Mouse (Mus musculus) limb, embryonic 13.5 days (tissue): ENCODE results near the gene Olfr970. TPM values are rescaled to one million over a fixed set of nuclear protein-coding genes. Genes with fewer than 3 reads are reported as not detected.
"Not testable (repeated sequence)": the region's sequence is repeated elsewhere in the genome, so short reads cannot be mapped to it uniquely, and the experiment has no call there.

Experiments
- ATAC-seq: fragments of 200-750 bp; cut with Nextera tagmentation; 2 replicates; pipeline ENCODE4 v1.8.0; 2017; ENCODE audit warnings: low read depth, moderate number of reproducible peaks, moderate TSS enrichment; ENCODE audit not compliant: low FRiP score
- H3K27ac ChIP-seq: fragments of 300-500 bp; sonication (generic); 2 replicates; pipeline ENCODE4 v1.5.1; 2015; ENCODE audit warnings: inconsistent platforms, mild to moderate bottlenecking, moderate library complexity
- H3K27me3 ChIP-seq: fragments of 300-500 bp; sonication (generic); 2 replicates; pipeline ENCODE4 v1.6.1; 2015; ENCODE audit warnings: mild to moderate bottlenecking, inconsistent platforms
- H3K36me3 ChIP-seq: fragments of 300-500 bp; sonication (generic); 2 replicates; pipeline ENCODE4 v1.6.1; 2015; ENCODE audit warnings: inconsistent platforms, mild to moderate bottlenecking, moderate library complexity
- H3K4me1 ChIP-seq: fragments of 300-500 bp; sonication (generic); 2 replicates; pipeline ENCODE4 v1.6.1; 2015; ENCODE audit warnings: inconsistent platforms
- H3K4me2 ChIP-seq: fragments of 300-500 bp; sonication (generic); replicated peaks from 2 replicates; pipeline ENCODE4 v1.6.1; 2015; ENCODE audit warnings: inconsistent platforms, mild to moderate bottlenecking, moderate library complexity
- H3K4me3 ChIP-seq: fragments of 300-500 bp; sonication (generic); 2 replicates; pipeline ENCODE4 v1.5.1; 2015; ENCODE audit warnings: moderate library complexity, mild to moderate bottlenecking, inconsistent platforms
- H3K9ac ChIP-seq: fragments of 300-500 bp; sonication (generic); 2 replicates; pipeline ENCODE4 v1.6.1; 2015; ENCODE audit warnings: mild to moderate bottlenecking, inconsistent platforms
- H3K9me3 ChIP-seq: fragments of 300-500 bp; sonication (generic); 2 replicates; pipeline ENCODE4 v1.6.1; 2016; ENCODE audit warnings: inconsistent platforms
- WGBS: fragments of 180-500 bp; shearing (Covaris S2); methylation state at CpG from one replicate; pipeline ENCODE4 v1.1.7; 2015; 5-methylcytosine and 5-hydroxymethylcytosine counted together
- polyA plus RNA-seq: library from polyadenylated mRNA; unstranded; fragments of >200 nt; fragmentation: Nextera tagmentation; extraction: Ambion mirVana; gene quantifications from 2 replicates; pipeline ENCODE4 v1.2.1, GENCODE M21; 2015

The Olfr970 gene
- not detected in 2 replicates for polyA plus RNA-seq

- Histone ChIP-seq H3K4me2 (no peak within 1 kb of the TSS), H3K36me3 (no peaks in the 10 kb centered on the region), H3K4me3 (no peak within 1 kb of the TSS), H3K27ac (no peak within 1 kb of the TSS), H3K9me3 (no peaks in the 10 kb centered on the region), H3K27me3 (no peaks in the 10 kb centered on the region), H3K9ac (no peak within 1 kb of the TSS), H3K4me1 (no peaks in the 10 kb centered on the region)
- 75% methylated on average over 4 of the region's 4 CpGs for WGBS
- no peak for ATAC-seq
Observed at GRCm38 (mm10) chr9:39808560-39808959, at the start of gene Olfr970. Olfr970 (plus strand) TSS chr9:39808860.

- Histone ChIP-seq H3K27ac (no peak within 1 kb of the TSS), H3K4me3 (no peak within 1 kb of the TSS), H3K36me3 (no peaks in the 10 kb centered on the region), H3K9me3 (no peaks in the 10 kb centered on the region), H3K9ac (no peak within 1 kb of the TSS), H3K27me3 (no peaks in the 10 kb centered on the region), H3K4me1 (no peaks in the 10 kb centered on the region), H3K4me2 (no peak within 1 kb of the TSS)
- WGBS: 87% methylated on average over 1 of the region's 1 CpGs
- no peak for ATAC-seq
Observed at GRCm38 (mm10) chr9:39783153-39783552, 25.5 kb upstream of the Olfr970 start, which contains the start of gene Olfr968. Olfr968 (minus strand) TSS chr9:39783253.

- WGBS: 48% methylated on average over 2 of the region's 2 CpGs
- no peaks in the 10 kb centered on the region for H3K4me1 ChIP-seq
- no peak within 1 kb of the TSS for H3K4me3 ChIP-seq
- H3K4me2 ChIP-seq: no peak within 1 kb of the TSS
- no peaks in the 10 kb centered on the region for H3K36me3 ChIP-seq
- H3K9ac ChIP-seq: no peak within 1 kb of the TSS
- no peak within 1 kb of the TSS for H3K27ac ChIP-seq
- H3K9me3 ChIP-seq: no peaks in the 10 kb centered on the region
- ATAC-seq: no peak
- no peaks in the 10 kb centered on the region for H3K27me3 ChIP-seq
Observed at GRCm38 (mm10) chr9:39790558-39790957, 18.1 kb upstream of the Olfr970 start, which contains the start of gene Olfr969. Olfr969 (plus strand) TSS chr9:39790945.

GRCm38 (mm10) chr9:39836576-39836975, 27.9 kb downstream of the Olfr970 start, which contains the start of gene Olfr971:
Olfr971 (plus strand) TSS chr9:39836876.
- H3K27me3 ChIP-seq, ATAC-seq, H3K4me2 ChIP-seq, H3K9ac ChIP-seq, H3K36me3 ChIP-seq, H3K4me3 ChIP-seq, H3K27ac ChIP-seq, H3K9me3 ChIP-seq, H3K4me1 ChIP-seq: not testable (repeated sequence)
- WGBS: 83% methylated on average over 2 of the region's 2 CpGs

GRCm38 (mm10) chr9:39866122-39866521, 57.5 kb downstream of the Olfr970 start, which contains the start of gene Olfr972:
Olfr972 (plus strand) TSS chr9:39866422.
- Histone ChIP-seq H3K27me3 (no peaks in the 10 kb centered on the region), H3K27ac (no peak within 1 kb of the TSS), H3K4me1 (no peaks in the 10 kb centered on the region), H3K4me2 (no peak within 1 kb of the TSS), H3K9ac (no peak within 1 kb of the TSS), H3K9me3 (no peaks in the 10 kb centered on the region), H3K36me3 (no peaks in the 10 kb centered on the region), H3K4me3 (no peak within 1 kb of the TSS)
- ATAC-seq: no peak
- 67% methylated on average over 2 of the region's 2 CpGs for WGBS

Other genes with a start within 250 kb of the Olfr970 start
- gene Olfr959, start 233.3 kb upstream of the Olfr970 start, polyA plus RNA-seq: not detected in 2 replicates
- 62.4 and 64.0 TPM in 2 replicates for gene AW551984, start 204.5 kb upstream of the Olfr970 start, polyA plus RNA-seq
- gene Olfr148, start 198.2 kb upstream of the Olfr970 start, polyA plus RNA-seq: not detected in 2 replicates
- gene Olfr960, start 187.5 kb upstream of the Olfr970 start, polyA plus RNA-seq: not detected in 2 replicates
- not detected in 2 replicates for gene Olfr961, start 163.8 kb upstream of the Olfr970 start, polyA plus RNA-seq
- not detected in 2 replicates for gene Olfr963, start 141.7 kb upstream of the Olfr970 start, polyA plus RNA-seq
- gene Olfr149, start 101.7 kb upstream of the Olfr970 start, polyA plus RNA-seq: not detected in 2 replicates
- not detected in 2 replicates for gene Olfr965, start 97.5 kb upstream of the Olfr970 start, polyA plus RNA-seq
- not detected in 2 replicates for gene Olfr150, start 77.9 kb upstream of the Olfr970 start, polyA plus RNA-seq
- gene Olfr967, start 62.6 kb upstream of the Olfr970 start, polyA plus RNA-seq: not detected in 2 replicates
- gene Olfr968, start 25.6 kb upstream of the Olfr970 start, polyA plus RNA-seq: not detected in 2 replicates
- gene Olfr969, start 17.9 kb upstream of the Olfr970 start, polyA plus RNA-seq: not detected in 2 replicates
- not detected in 2 replicates for gene Olfr971, start 28.0 kb downstream of the Olfr970 start, polyA plus RNA-seq
- not detected in 2 replicates for gene Olfr972, start 57.6 kb downstream of the Olfr970 start, polyA plus RNA-seq
- not detected in 2 replicates for gene Olfr229, start 98.5 kb downstream of the Olfr970 start, polyA plus RNA-seq
- gene Olfr974, start 128.6 kb downstream of the Olfr970 start, polyA plus RNA-seq: not detected in 2 replicates
- not detected in 2 replicates for gene Olfr975, start 143.2 kb downstream of the Olfr970 start, polyA plus RNA-seq
- not detected in 2 replicates for gene Olfr976, start 152.3 kb downstream of the Olfr970 start, polyA plus RNA-seq
- gene Olfr978, start 183.3 kb downstream of the Olfr970 start, polyA plus RNA-seq: not detected in 2 replicates
- gene Olfr979, start 194.6 kb downstream of the Olfr970 start, polyA plus RNA-seq: not detected in 2 replicates
- not detected in 2 replicates for gene Olfr980, start 200.7 kb downstream of the Olfr970 start, polyA plus RNA-seq
- gene Olfr981, start 212.6 kb downstream of the Olfr970 start, polyA plus RNA-seq: not detected in 2 replicates